Mouse (Mus musculus): ENCODE data around the gene Cysrt1.

Gene Cysrt1

DNA sequence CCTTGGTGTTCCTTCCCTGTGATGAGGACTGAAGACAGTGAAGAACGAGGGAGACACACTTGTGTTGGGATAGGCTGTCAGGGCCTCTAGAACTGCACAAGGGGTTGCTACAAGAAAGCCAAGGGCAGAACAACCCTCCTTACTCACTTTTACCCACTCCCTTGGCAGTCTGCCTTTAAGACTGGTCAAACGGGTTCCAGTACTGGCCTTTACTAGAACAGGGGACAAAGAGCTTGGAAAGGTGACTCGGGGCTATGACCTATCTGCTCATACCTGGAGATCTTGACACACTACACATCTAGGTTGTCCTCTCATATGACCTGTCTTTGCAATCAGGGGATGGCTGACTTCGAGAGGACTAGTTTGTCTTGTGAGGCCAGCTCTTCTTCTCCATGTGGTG is 4.7 kb downstream of the Cysrt1 start:
- Histone ChIP-seq H3K9me3 (ENCODE audit: low read length) (no peaks in the 10 kb centered on the region), H3K36me3 (ENCODE audit: insufficient read depth, low read length) (no peaks in the 10 kb centered on the region), H3K4me1 (replicated peaks; ENCODE audit: low read depth, low read length) (peaks cover 84% of the 10 kb centered on the region), H3K4me3 (replicated peaks; ENCODE audit: low read length) (0 out of 2 replicates have a peak overlapping the region, but pooled peaks have one; percentile 7), H3K27me3 (ENCODE audit: insufficient read depth, low read length) (peaks cover 17% of the 10 kb centered on the region)
- TF ChIP-seq CTCF (conservative IDR thresholded peaks at IDR 0.05; ENCODE audit: low read length): no peak
- TF ChIP-seq NANOG (IDR thresholded peaks at IDR 0.05; ENCODE audit: borderline replicate concordance, low read length): no peak
- TF ChIP-seq POU5F1 (IDR thresholded peaks at IDR 0.05; ENCODE audit: borderline replicate concordance, low read length): no peak

DNA sequence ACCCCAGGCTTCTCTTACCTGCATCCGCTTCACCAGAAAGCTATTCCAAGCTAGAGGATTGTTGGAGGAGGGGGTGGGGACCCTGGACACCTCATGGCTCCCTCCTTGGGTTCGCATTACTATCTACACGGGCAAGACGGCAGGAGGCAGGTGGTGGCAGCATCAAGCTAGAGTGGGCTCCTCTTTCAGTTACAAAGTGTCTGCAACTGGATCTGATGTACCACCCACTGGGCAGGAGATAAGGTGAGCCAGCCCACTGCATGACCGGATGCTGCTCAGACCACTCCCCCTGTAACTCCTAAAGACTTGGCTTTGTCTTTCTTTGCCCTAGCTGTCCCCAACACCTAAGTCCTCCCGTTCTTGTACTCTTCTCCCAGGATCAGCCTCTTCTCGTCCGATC is 5.6 kb downstream of the Cysrt1 start, which contains the start of gene Rnf224:
Rnf224 (minus strand) TSS at position 174 of the 400 bp plus-strand sequence.
- Histone ChIP-seq H3K27me3 (ENCODE audit: insufficient read depth, low read length) (peaks cover 13% of the 10 kb centered on the region), H3K9me3 (ENCODE audit: low read length) (no peaks in the 10 kb centered on the region), H3K4me3 (replicated peaks; ENCODE audit: low read length) (peak within 1 kb of the TSS; percentile 27; the same call in 1 of the 2 replicates), H3K4me1 (replicated peaks; ENCODE audit: low read depth, low read length) (peaks cover 91% of the 10 kb centered on the region), H3K36me3 (ENCODE audit: insufficient read depth, low read length) (no peaks in the 10 kb centered on the region)
- no peak for TF ChIP-seq CTCF (conservative IDR thresholded peaks at IDR 0.05; ENCODE audit: low read length)
- no peak for TF ChIP-seq NANOG (IDR thresholded peaks at IDR 0.05; ENCODE audit: borderline replicate concordance, low read length)
- no peak for TF ChIP-seq POU5F1 (IDR thresholded peaks at IDR 0.05; ENCODE audit: borderline replicate concordance, low read length)

DNA sequence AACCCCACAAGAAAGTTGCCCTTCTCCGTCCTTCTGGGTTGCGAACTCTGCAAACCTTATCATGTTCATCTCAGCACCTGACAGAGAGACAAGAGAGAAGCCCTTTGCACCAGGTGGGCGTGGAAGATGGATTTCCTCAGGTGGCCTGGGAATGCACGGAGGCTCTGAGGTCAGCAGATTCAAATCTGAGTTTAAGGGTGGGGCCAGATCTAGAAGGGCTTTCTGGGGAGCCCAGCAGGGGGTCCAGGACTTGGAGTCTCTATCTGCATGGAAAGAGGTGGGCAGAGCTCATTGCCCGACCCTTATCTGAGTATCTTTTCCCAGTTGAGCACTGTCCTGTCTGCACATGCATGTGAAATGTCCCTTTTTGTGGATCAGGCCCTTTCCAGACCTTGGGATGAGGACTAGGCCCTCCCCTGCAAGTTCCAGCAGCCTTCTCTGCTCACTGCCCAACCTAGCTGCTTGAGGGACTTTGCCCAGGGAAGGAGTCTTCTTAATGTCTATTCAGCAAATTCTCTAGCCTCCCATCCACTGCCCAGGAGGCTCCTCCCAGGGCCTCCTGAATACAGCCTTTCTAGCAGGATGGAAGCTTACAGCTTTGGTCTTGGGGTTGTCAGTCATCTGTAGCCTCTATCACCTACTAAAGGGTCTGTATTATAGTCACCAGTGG is 7.6 kb downstream of the Cysrt1 start:
- H3K4me1 ChIP-seq (replicated peaks; ENCODE audit: low read depth, low read length): peaks cover 88% of the 10 kb centered on the region
- TF ChIP-seq NANOG (IDR thresholded peaks at IDR 0.05; ENCODE audit: borderline replicate concordance, low read length): no peak
- TF ChIP-seq POU5F1 (IDR thresholded peaks at IDR 0.05; ENCODE audit: borderline replicate concordance, low read length): no peak
- TF ChIP-seq CTCF (conservative IDR thresholded peaks at IDR 0.05; ENCODE audit: low read length): no peak
- no peak overlapping the region for H3K4me3 ChIP-seq (replicated peaks; ENCODE audit: low read length)

DNA sequence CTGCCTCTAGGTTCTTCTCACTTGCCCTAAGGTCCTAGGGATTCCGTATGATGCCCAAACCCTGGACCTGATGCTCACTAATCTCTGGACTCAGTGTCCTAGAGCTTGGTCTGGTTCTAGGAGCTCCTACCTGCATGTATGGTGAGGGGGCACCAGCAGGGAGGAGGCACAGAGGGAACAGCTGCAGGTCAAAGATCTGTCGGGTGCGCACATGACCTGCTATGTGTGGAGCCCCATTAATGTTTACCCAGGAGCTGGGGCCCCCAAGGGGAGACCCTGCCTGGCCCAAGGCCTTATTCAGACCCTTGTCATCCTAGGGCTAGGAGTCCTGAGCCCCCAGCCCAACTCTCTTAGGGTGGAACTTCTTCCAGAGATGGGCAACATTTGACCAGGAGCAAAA is 8.2 kb downstream of the Cysrt1 start, which contains the start of gene Slc34a3:
Slc34a3 (minus strand) TSS at position 315 of the 400 bp plus-strand sequence.
- Histone ChIP-seq H3K36me3 (ENCODE audit: insufficient read depth, low read length) (no peaks in the 10 kb centered on the region), H3K4me3 (replicated peaks; ENCODE audit: low read length) (no peak within 1 kb of the TSS), H3K9me3 (ENCODE audit: low read length) (no peaks in the 10 kb centered on the region), H3K4me1 (replicated peaks; ENCODE audit: low read depth, low read length) (peaks cover 87% of the 10 kb centered on the region), H3K27me3 (ENCODE audit: insufficient read depth, low read length) (peaks cover 8% of the 10 kb centered on the region)
- TF ChIP-seq NANOG (IDR thresholded peaks at IDR 0.05; ENCODE audit: borderline replicate concordance, low read length) (no peak), POU5F1 (IDR thresholded peaks at IDR 0.05; ENCODE audit: borderline replicate concordance, low read length) (no peak), CTCF (conservative IDR thresholded peaks at IDR 0.05; ENCODE audit: low read length) (no peak)

More for the DNA sequence above, 7.6 kb downstream of the Cysrt1 start:
- H3K27me3 ChIP-seq (ENCODE audit: insufficient read depth, low read length): peaks cover 8% of the 10 kb centered on the region
- H3K9me3 ChIP-seq (ENCODE audit: low read length): no peaks in the 10 kb centered on the region
- no peaks in the 10 kb centered on the region for H3K36me3 ChIP-seq (ENCODE audit: insufficient read depth, low read length)

DNA sequence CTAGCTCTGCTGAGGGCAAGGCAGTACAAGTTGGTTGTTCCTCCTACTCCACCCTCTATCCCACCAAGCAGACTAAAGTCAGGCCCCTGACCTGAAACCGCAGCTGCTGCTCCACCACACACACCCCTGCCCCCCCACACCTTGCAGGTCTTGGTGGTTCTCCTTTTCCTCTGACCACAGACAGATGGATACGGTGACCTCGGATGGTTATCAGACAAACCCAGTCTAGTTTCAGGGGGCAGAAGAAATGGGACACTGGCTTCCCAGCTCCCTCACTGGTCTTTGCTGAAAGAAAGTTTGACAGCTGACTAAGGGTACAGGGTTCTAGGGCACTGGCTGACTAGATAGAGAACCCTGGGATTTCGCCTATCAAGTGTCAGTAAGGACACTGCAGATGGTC is 8.8 kb downstream of the Cysrt1 start:
- Histone ChIP-seq H3K27me3 (ENCODE audit: insufficient read depth, low read length) (peaks cover 8% of the 10 kb centered on the region), H3K4me3 (replicated peaks; ENCODE audit: low read length) (no peak overlapping the region), H3K36me3 (ENCODE audit: insufficient read depth, low read length) (no peaks in the 10 kb centered on the region), H3K4me1 (replicated peaks; ENCODE audit: low read depth, low read length) (peaks cover 87% of the 10 kb centered on the region), H3K9me3 (ENCODE audit: low read length) (no peaks in the 10 kb centered on the region)
- TF ChIP-seq CTCF (conservative IDR thresholded peaks at IDR 0.05; ENCODE audit: low read length): no peak
- no peak for TF ChIP-seq POU5F1 (IDR thresholded peaks at IDR 0.05; ENCODE audit: borderline replicate concordance, low read length)
- TF ChIP-seq NANOG (IDR thresholded peaks at IDR 0.05; ENCODE audit: borderline replicate concordance, low read length): no peak

DNA sequence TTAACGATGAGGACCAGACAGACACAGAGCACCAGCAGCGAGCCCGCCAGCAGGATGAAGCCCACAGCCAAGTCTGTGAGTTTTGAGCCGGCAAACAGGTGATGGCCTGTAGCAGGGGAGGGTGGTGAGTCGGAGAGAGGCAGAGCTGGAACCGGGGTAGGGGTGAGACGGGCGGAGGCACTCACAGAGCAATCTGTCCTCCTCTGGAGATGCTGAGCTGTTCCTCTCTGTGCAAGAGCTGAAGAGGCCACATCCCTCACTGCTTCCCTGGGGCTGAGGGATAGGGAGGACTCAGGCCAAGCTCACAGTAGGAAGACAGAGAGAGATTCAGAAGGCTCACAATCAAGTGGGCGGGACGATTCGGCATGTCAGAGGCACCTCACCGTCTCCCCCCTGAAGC is 11.2 kb downstream of the Cysrt1 start:
- H3K27me3 ChIP-seq (ENCODE audit: insufficient read depth, low read length): peaks cover 8% of the 10 kb centered on the region
- peaks cover 87% of the 10 kb centered on the region for H3K4me1 ChIP-seq (replicated peaks; ENCODE audit: low read depth, low read length)
- H3K4me3 ChIP-seq (replicated peaks; ENCODE audit: low read length): peak overlapping the region; percentile 64
- no peak for TF ChIP-seq CTCF (conservative IDR thresholded peaks at IDR 0.05; ENCODE audit: low read length)
- no peak for TF ChIP-seq POU5F1 (IDR thresholded peaks at IDR 0.05; ENCODE audit: borderline replicate concordance, low read length)
- TF ChIP-seq NANOG (IDR thresholded peaks at IDR 0.05; ENCODE audit: borderline replicate concordance, low read length): no peak
- H3K9me3 ChIP-seq (ENCODE audit: low read length): no peaks in the 10 kb centered on the region
- no peaks in the 10 kb centered on the region for H3K36me3 ChIP-seq (ENCODE audit: insufficient read depth, low read length)

DNA sequence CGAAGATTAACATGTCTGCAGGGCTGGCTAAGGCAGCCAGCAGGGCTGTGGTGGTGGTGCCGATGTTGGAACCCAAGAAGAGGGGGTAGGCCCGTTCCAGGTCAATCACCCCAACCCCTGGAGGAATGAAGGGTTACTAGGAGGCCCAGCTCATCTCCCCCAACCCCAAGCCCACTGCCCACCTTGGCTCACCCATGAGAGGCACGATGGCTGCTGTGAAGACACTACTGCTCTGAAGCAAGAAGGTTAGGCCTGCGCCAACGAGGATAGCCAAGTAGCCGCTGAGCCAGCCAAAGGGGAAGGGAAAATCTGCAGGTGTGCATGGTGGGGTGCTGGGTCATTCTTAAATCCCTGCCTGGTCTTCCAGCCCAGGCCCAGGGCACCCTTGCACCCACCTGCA is 11.7 kb downstream of the Cysrt1 start:
- Histone ChIP-seq H3K9me3 (ENCODE audit: low read length) (no peaks in the 10 kb centered on the region), H3K36me3 (ENCODE audit: insufficient read depth, low read length) (no peaks in the 10 kb centered on the region), H3K4me3 (replicated peaks; ENCODE audit: low read length) (peak overlapping the region; percentile 64), H3K4me1 (replicated peaks; ENCODE audit: low read depth, low read length) (peaks cover 87% of the 10 kb centered on the region), H3K27me3 (ENCODE audit: insufficient read depth, low read length) (peaks cover 8% of the 10 kb centered on the region)
- TF ChIP-seq CTCF (conservative IDR thresholded peaks at IDR 0.05; ENCODE audit: low read length) (no peak), NANOG (IDR thresholded peaks at IDR 0.05; ENCODE audit: borderline replicate concordance, low read length) (no peak), POU5F1 (IDR thresholded peaks at IDR 0.05; ENCODE audit: borderline replicate concordance, low read length) (no peak)

DNA sequence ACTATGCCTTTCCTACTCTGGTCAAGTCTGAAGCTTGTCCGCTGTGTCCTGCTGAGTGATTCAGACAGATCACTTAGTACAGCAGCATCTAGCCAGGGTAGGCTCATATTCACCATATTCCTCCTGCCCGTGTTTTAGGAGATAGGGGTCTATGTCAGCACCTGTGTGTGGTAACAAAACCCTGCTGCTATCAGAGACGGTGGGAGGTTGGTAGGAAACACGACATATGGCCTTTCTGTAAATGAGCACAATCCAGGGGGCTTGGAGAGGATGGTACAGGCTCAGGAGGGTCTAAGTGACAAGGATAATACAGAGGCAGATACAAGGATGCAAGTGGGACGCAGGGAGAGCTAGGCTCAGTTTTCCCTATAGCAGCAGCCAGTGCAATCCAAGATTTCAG is 12.7 kb downstream of the Cysrt1 start:
- TF ChIP-seq NANOG (IDR thresholded peaks at IDR 0.05; ENCODE audit: borderline replicate concordance, low read length) (no peak), CTCF (conservative IDR thresholded peaks at IDR 0.05; ENCODE audit: low read length) (no peak), POU5F1 (IDR thresholded peaks at IDR 0.05; ENCODE audit: borderline replicate concordance, low read length) (no peak)
- no peaks in the 10 kb centered on the region for H3K36me3 ChIP-seq (ENCODE audit: insufficient read depth, low read length)
- peaks cover 6% of the 10 kb centered on the region for H3K27me3 ChIP-seq (ENCODE audit: insufficient read depth, low read length)
- H3K4me3 ChIP-seq (replicated peaks; ENCODE audit: low read length): no peak overlapping the region
- H3K9me3 ChIP-seq (ENCODE audit: low read length): no peaks in the 10 kb centered on the region
- H3K4me1 ChIP-seq (replicated peaks; ENCODE audit: low read depth, low read length): peaks cover 82% of the 10 kb centered on the region
